Mouse (Mus musculus): ENCODE results near the gene Tmem107. TPM values are rescaled to one million over a fixed set of nuclear protein-coding genes. Genes with fewer than 3 reads are reported as not detected.

Gene Tmem107
- total and polyA plus RNA-seq, 3 experiments, result 22.6 to 31.3 (median 30.1) TPM

DNA sequence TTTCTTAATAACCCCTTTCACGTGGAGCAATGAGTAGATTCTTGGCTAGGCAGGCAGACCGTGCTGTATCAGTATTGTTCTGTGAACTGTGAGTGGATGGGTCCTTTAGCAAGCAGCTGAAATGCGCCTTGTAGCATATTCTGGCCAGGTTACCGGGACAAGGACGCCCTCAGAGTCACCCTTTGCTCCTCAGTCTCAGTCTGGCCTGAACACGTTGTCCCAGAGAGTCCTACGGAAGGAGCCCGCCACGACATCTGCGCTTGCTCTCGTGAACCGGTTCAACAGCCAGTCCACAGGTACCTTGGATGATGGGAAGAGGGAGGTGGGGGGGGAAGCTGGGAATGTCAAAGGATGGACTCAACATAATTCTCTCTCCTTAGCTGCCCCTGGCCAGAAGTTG, 23.0 kb upstream of the Tmem107 start:
- Histone ChIP-seq H3K4me3 (replicated peaks in 1 of 3; ENCODE audit: low read depth in 2 of 3, low read length in 2 of 3, poor library complexity in 1 of 3) (peak overlapping the region in 2 of 3 experiments; percentile 6 to 20), H3K27ac (ENCODE audit: insufficient read depth, low read depth) (no peak overlapping the region), H3K9me3 (replicated peaks; ENCODE audit: low read length) (no peaks in the 10 kb centered on the region), H3K36me3 (replicated peaks in 1 of 2; ENCODE audit: control insufficient read depth in 1 of 2, insufficient read depth in 1 of 2, low read length in 1 of 2) (peaks cover 39 to 52% of the 10 kb centered on the region in 2 experiments), H3K79me2 (replicated peaks; ENCODE audit: control insufficient read depth, extremely low read depth, insufficient read depth, poor library complexity, severe bottlenecking) (peaks cover 55% of the 10 kb centered on the region), H3K9ac (ENCODE audit: insufficient read depth, low read depth) (peak overlapping the region; percentile 75; the same call in 1 of the 2 replicates), H3K27me3 (replicated peaks) (no peaks in the 10 kb centered on the region), H3K4me1 (ENCODE audit: control insufficient read depth in 1 of 2, insufficient read depth in 2 of 2) (peaks cover 20 to 69% of the 10 kb centered on the region in 2 experiments), H3K4me2 (ENCODE audit: insufficient read depth, low read depth, poor library complexity, severe bottlenecking) (peak overlapping the region; percentile 93)
- no peak for TF ChIP-seq ZNF384 (IDR thresholded peaks at IDR 0.05; ENCODE audit: low read depth, low read length)
- no peak for TF ChIP-seq MAFK (IDR thresholded peaks at IDR 0.05; ENCODE audit: insufficient replicate concordance, low read length)
- no peak for TF ChIP-seq IRF4 (IDR thresholded peaks at IDR 0.05; ENCODE audit: low read depth, low read length)
- TF ChIP-seq NELFE (IDR thresholded peaks at IDR 0.05; ENCODE audit: low read depth, low read length), result no peak
- no peak for TF ChIP-seq EP300 (IDR thresholded peaks at IDR 0.05; ENCODE audit: low read length)
- no peak for TF ChIP-seq HCFC1 (IDR thresholded peaks at IDR 0.05; ENCODE audit: low read depth, low read length)
- TF ChIP-seq USF2 (conservative IDR thresholded peaks at IDR 0.05; ENCODE audit: low read depth, low read length), result no peak
- TF ChIP-seq UBTF (IDR thresholded peaks at IDR 0.05; ENCODE audit: low read depth, low read length), result no peak
- no peak for TF ChIP-seq CTCF (conservative IDR thresholded peaks at IDR 0.05 in 1 of 2, IDR thresholded peaks at IDR 0.05 in 1 of 2; ENCODE audit: low read depth in 2 of 2, low read length in 2 of 2)
- no peak for TF ChIP-seq SIN3A (IDR thresholded peaks at IDR 0.05; ENCODE audit: low read length)
- no peak for TF ChIP-seq POLR2AphosphoS2 (IDR thresholded peaks at IDR 0.05; ENCODE audit: low read depth, low read length)
- no peak for DNase-seq (ENCODE audit: extremely low read depth)
- in situ Hi-C loops (cut with MboI; ENCODE audit: low pct_ligation_motif_present, low pct_unique_long_range_greater_than_20kb, low sequenced_read_pairs), result no loop called here
- dilution Hi-C loops (cut with MboI; ENCODE audit: extremely low pct_ligation_motif_present, extremely low pct_unique_long_range_greater_than_20kb, low sequenced_read_pairs), result no loop called here

DNA sequence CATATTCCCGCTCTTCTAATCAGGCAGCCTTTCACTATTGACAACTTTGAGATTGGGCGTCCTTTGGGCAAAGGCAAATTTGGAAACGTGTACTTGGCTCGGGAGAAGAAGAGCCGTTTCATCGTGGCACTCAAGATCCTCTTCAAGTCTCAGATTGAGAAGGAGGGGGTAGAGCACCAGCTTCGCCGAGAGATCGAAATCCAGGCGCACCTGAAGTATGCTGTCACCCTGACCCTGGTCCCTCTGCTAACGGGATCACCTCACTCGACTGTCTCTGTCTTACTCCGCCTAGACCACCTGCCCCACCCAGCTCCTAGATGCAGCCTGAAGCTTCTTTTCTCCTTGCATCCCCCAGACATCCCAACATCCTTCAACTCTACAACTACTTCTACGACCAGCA, 22.5 kb upstream of the Tmem107 start:
- in situ Hi-C loops (cut with MboI; ENCODE audit: low pct_ligation_motif_present, low pct_unique_long_range_greater_than_20kb, low sequenced_read_pairs), result no loop called here
- Histone ChIP-seq H3K4me2 (ENCODE audit: insufficient read depth, low read depth, poor library complexity, severe bottlenecking) (no peak overlapping the region), H3K36me3 (replicated peaks in 1 of 2; ENCODE audit: control insufficient read depth in 1 of 2, insufficient read depth in 1 of 2, low read length in 1 of 2) (peaks cover 39 to 58% of the 10 kb centered on the region in 2 experiments)

DNA sequence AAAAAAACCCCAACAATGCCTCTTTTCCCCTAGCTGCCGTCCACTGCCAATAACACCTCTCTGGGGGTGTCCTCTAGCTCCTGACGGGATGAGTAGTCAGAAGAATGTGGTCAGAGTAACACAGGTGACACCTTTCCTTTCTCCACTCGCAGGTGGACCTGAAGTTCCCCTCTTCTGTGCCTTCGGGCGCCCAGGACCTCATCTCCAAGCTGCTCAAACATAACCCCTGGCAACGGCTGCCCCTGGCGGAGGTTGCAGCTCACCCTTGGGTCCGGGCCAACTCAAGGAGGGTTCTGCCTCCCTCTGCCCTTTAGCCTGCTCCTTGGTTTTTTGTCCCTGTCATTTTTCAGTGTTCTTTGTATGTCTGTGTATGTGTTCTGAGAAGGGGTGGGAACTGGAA, 19.9 kb upstream of the Tmem107 start:
- Histone ChIP-seq H3K4me1 (ENCODE audit: control insufficient read depth in 1 of 2, insufficient read depth in 2 of 2) (peaks cover 16 to 65% of the 10 kb centered on the region in 2 experiments), H3K4me2 (ENCODE audit: insufficient read depth, low read depth, poor library complexity, severe bottlenecking) (no peak overlapping the region), H3K9ac (ENCODE audit: insufficient read depth, low read depth) (no peak overlapping the region), H3K27me3 (replicated peaks) (no peaks in the 10 kb centered on the region), H3K4me3 (replicated peaks in 1 of 3; ENCODE audit: low read depth in 2 of 3, low read length in 2 of 3, poor library complexity in 1 of 3) (no peak overlapping the region), H3K9me3 (replicated peaks; ENCODE audit: low read length) (no peaks in the 10 kb centered on the region), H3K79me2 (replicated peaks; ENCODE audit: control insufficient read depth, extremely low read depth, insufficient read depth, poor library complexity, severe bottlenecking) (peaks cover 53% of the 10 kb centered on the region), H3K36me3 (replicated peaks in 1 of 2; ENCODE audit: control insufficient read depth in 1 of 2, insufficient read depth in 1 of 2, low read length in 1 of 2) (peaks cover 42 to 76% of the 10 kb centered on the region in 2 experiments), H3K27ac (ENCODE audit: insufficient read depth, low read depth) (no peak overlapping the region)
- in situ Hi-C loops (cut with MboI; ENCODE audit: low pct_ligation_motif_present, low pct_unique_long_range_greater_than_20kb, low sequenced_read_pairs), result no loop called here
- TF ChIP-seq RCOR1 (conservative IDR thresholded peaks at IDR 0.05; ENCODE audit: low read depth, low read length), result no peak
- TF ChIP-seq CTCF (conservative IDR thresholded peaks at IDR 0.05 in 1 of 2, IDR thresholded peaks at IDR 0.05 in 1 of 2; ENCODE audit: low read depth in 2 of 2, low read length in 2 of 2), result no peak
- TF ChIP-seq IRF4 (IDR thresholded peaks at IDR 0.05; ENCODE audit: low read depth, low read length), result no peak
- TF ChIP-seq MAX (IDR thresholded peaks at IDR 0.05; ENCODE audit: low read length), result no peak
- TF ChIP-seq ELF1 (IDR thresholded peaks at IDR 0.05; ENCODE audit: low read depth, low read length), result no peak
- no peak for TF ChIP-seq EP300 (IDR thresholded peaks at IDR 0.05; ENCODE audit: low read length)
- no peak for TF ChIP-seq UBTF (IDR thresholded peaks at IDR 0.05; ENCODE audit: low read depth, low read length)
- no peak for TF ChIP-seq ETS1 (conservative IDR thresholded peaks at IDR 0.05; ENCODE audit: low read depth, low read length)
- no peak for TF ChIP-seq MXI1 (IDR thresholded peaks at IDR 0.05; ENCODE audit: low read depth, low read length)
- TF ChIP-seq JUN (IDR thresholded peaks at IDR 0.05; ENCODE audit: insufficient read depth, low read depth, low read length), result no peak
- TF ChIP-seq MYC (IDR thresholded peaks at IDR 0.05; ENCODE audit: low read depth, low read length), result no peak
- dilution Hi-C loops (cut with MboI; ENCODE audit: extremely low pct_ligation_motif_present, extremely low pct_unique_long_range_greater_than_20kb, low sequenced_read_pairs), result no loop called here
- DNase-seq (ENCODE audit: extremely low read depth), result no peak

More for the DNA sequence above, 22.5 kb upstream of the Tmem107 start:
- no peak for DNase-seq (ENCODE audit: extremely low read depth)
- H3K9ac ChIP-seq (ENCODE audit: insufficient read depth, low read depth), result no peak overlapping the region
- TF ChIP-seq MYC (IDR thresholded peaks at IDR 0.05; ENCODE audit: low read depth, low read length) (no peak), ZMIZ1 (IDR thresholded peaks at IDR 0.05; ENCODE audit: low read depth, low read length) (no peak), MAX (IDR thresholded peaks at IDR 0.05; ENCODE audit: low read length) (no peak), HCFC1 (IDR thresholded peaks at IDR 0.05; ENCODE audit: low read depth, low read length) (no peak), TCF12 (IDR thresholded peaks at IDR 0.05; ENCODE audit: low read depth, low read length) (no peak), JUND (conservative IDR thresholded peaks at IDR 0.05; ENCODE audit: low read depth, low read length) (no peak), ZC3H11A (IDR thresholded peaks at IDR 0.05; ENCODE audit: low read depth, low read length) (no peak), NRF1 (IDR thresholded peaks at IDR 0.05; ENCODE audit: low read depth, low read length) (no peak)
- H3K4me1 ChIP-seq (ENCODE audit: control insufficient read depth in 1 of 2, insufficient read depth in 2 of 2), result peaks cover 20 to 69% of the 10 kb centered on the region in 2 experiments
- H3K79me2 ChIP-seq (replicated peaks; ENCODE audit: control insufficient read depth, extremely low read depth, insufficient read depth, poor library complexity, severe bottlenecking), result peaks cover 55% of the 10 kb centered on the region
- dilution Hi-C loops (cut with MboI; ENCODE audit: extremely low pct_ligation_motif_present, extremely low pct_unique_long_range_greater_than_20kb, low sequenced_read_pairs), result no loop called here
- H3K9me3 ChIP-seq (replicated peaks; ENCODE audit: low read length), result no peaks in the 10 kb centered on the region
- no peak overlapping the region for H3K27ac ChIP-seq (ENCODE audit: insufficient read depth, low read depth)
- no peaks in the 10 kb centered on the region for H3K27me3 ChIP-seq (replicated peaks)
- no peak overlapping the region for H3K4me3 ChIP-seq (replicated peaks in 1 of 3; ENCODE audit: low read depth in 2 of 3, low read length in 2 of 3, poor library complexity in 1 of 3)
